Mouse (Mus musculus) ES-Bruce4 (cell line): ENCODE measurements around the gene Cryga. TPM values are rescaled to one million over a fixed set of nuclear protein-coding genes. Genes with fewer than 3 reads are reported as not detected.

Experiments
- H3K27ac ChIP-seq: 2 replicates; pipeline ENCODE4 v1.5.1; 2012; ENCODE audit warnings: low read length, inconsistent platforms; ENCODE audit not compliant: insufficient read depth
- H3K27me3 ChIP-seq: 2 replicates; pipeline ENCODE4 v1.6.1; 2012; ENCODE audit warnings: mild to moderate bottlenecking, low read length, inconsistent platforms; ENCODE audit not compliant: control insufficient read depth, poor library complexity, insufficient read depth, severe bottlenecking
- H3K36me3 ChIP-seq: 2 replicates; pipeline ENCODE4 v1.6.1; 2012; ENCODE audit warnings: inconsistent platforms, mild to moderate bottlenecking, low read length, moderate library complexity; ENCODE audit not compliant: control insufficient read depth, poor library complexity, insufficient read depth, severe bottlenecking
- H3K4me1 ChIP-seq: one replicate; pipeline ENCODE4 v1.8.1; 2011; ENCODE audit warnings: low read length; ENCODE audit not compliant: control insufficient read depth, insufficient read depth
- H3K4me3 ChIP-seq: 2 replicates; pipeline ENCODE4 v1.5.1; 2011; ENCODE audit warnings: low read depth, mild to moderate bottlenecking, low read length
- H3K9ac ChIP-seq: 2 replicates; pipeline ENCODE4 v1.6.1; 2012; ENCODE audit warnings: low read depth, mild to moderate bottlenecking, inconsistent platforms; ENCODE audit not compliant: poor library complexity, severe bottlenecking
- H3K9me3 ChIP-seq: replicated peaks from 2 replicates; pipeline ENCODE4 v1.6.1; 2012; ENCODE audit warnings: mild to moderate bottlenecking, low read length, inconsistent platforms; ENCODE audit not compliant: control insufficient read depth, poor library complexity, insufficient read depth, severe bottlenecking
- CTCF ChIP-seq: IDR thresholded peaks from one replicate; pipeline ENCODE4 v1.8.1; 2011; ENCODE audit warnings: low read depth, low read length
- EP300 ChIP-seq: IDR thresholded peaks from 2 replicates; pipeline ENCODE4 v1.6.1; 2011; ENCODE audit warnings: low read depth, low read length; ENCODE audit not compliant: insufficient read depth
- POLR2A ChIP-seq: IDR thresholded peaks from one replicate; pipeline ENCODE4 v1.8.1; 2011; ENCODE audit warnings: low read length; ENCODE audit not compliant: insufficient read depth
- polyA plus RNA-seq: library from polyadenylated mRNA; stranded (reverse); fragments of >200 nt; gene quantifications from 2 replicates; pipeline ENCODE4 v1.2.4, GENCODE M21; 2011; ENCODE audit warnings: low read depth; ENCODE audit not compliant: missing spikeins, insufficient read depth, insufficient read length

Gene Cryga
- polyA plus RNA-seq, 1 experiment = not detected

GRCm38 (mm10) chr1:65118150-65118913, 15.2 kb upstream of the Cryga start:
- H3K36me3 ChIP-seq = no peaks in the 10 kb centered on the region
- no peaks in the 10 kb centered on the region for H3K27me3 ChIP-seq
- no peak overlapping the region for H3K4me3 ChIP-seq
- H3K4me1 ChIP-seq = peaks cover 4% of the 10 kb centered on the region
- TF ChIP-seq EP300 = 0 out of 2 replicates have a peak, but pooled peaks have one; percentile 19
- no peak for TF ChIP-seq CTCF
- no peaks in the 10 kb centered on the region for H3K9me3 ChIP-seq
- no peak overlapping the region for H3K9ac ChIP-seq
- H3K27ac ChIP-seq = peak overlapping the region; percentile 51

GRCm38 (mm10) chr1:65113536-65114172, 10.5 kb upstream of the Cryga start:
- Histone ChIP-seq H3K9me3 (no peaks in the 10 kb centered on the region), H3K4me3 (no peak overlapping the region), H3K4me1 (peaks cover 4% of the 10 kb centered on the region), H3K9ac (no peak overlapping the region), H3K36me3 (no peaks in the 10 kb centered on the region), H3K27me3 (no peaks in the 10 kb centered on the region), H3K27ac (no peak overlapping the region)
- no peak for TF ChIP-seq EP300
- no peak for TF ChIP-seq POLR2A
- no peak for TF ChIP-seq CTCF

DNA sequence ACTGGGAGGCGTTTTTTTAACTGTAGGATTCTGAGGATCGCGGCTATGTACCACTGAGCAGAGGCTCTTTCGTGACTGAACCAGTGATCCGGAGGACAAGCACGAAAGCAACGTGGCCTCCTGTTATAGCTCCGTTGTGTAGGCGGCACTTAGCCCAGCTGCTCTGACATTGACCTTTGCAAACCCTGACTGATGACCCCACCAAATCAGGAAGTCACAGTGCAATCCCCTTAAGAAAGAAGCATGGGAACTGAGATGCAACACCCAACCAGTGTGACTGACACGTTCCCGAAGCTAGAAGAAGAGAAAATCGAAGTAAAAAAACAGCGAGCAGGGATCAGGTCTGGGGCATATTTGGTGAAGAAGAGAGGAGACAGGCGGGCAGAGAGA, 9.6 kb upstream of the Cryga start:
- H3K4me1 ChIP-seq = peaks cover 3% of the 10 kb centered on the region
- no peaks in the 10 kb centered on the region for H3K9me3 ChIP-seq
- TF ChIP-seq CTCF (no peak), EP300 (no peak), POLR2A (no peak)
- H3K4me3 ChIP-seq = peak overlapping the region; percentile 23
- H3K36me3 ChIP-seq = no peaks in the 10 kb centered on the region
- H3K27me3 ChIP-seq = no peaks in the 10 kb centered on the region
- 0 out of 2 replicates have a peak overlapping the region, but pooled peaks have one; percentile 29 for H3K27ac ChIP-seq
- peak overlapping the region; percentile 49 for H3K9ac ChIP-seq

GRCm38 (mm10) chr1:65112031-65112806, 9.0 kb upstream of the Cryga start:
- H3K4me3 ChIP-seq = no peak overlapping the region; the same call in 1 of the 2 replicates
- no peak overlapping the region for H3K27ac ChIP-seq
- H3K27me3 ChIP-seq = no peaks in the 10 kb centered on the region
- no peak for TF ChIP-seq POLR2A
- no peak for TF ChIP-seq EP300
- peak; percentile 75 for TF ChIP-seq CTCF
- H3K9me3 ChIP-seq = no peaks in the 10 kb centered on the region
- H3K9ac ChIP-seq = peak overlapping the region; percentile 49
- peaks cover 3% of the 10 kb centered on the region for H3K4me1 ChIP-seq
- no peaks in the 10 kb centered on the region for H3K36me3 ChIP-seq

DNA sequence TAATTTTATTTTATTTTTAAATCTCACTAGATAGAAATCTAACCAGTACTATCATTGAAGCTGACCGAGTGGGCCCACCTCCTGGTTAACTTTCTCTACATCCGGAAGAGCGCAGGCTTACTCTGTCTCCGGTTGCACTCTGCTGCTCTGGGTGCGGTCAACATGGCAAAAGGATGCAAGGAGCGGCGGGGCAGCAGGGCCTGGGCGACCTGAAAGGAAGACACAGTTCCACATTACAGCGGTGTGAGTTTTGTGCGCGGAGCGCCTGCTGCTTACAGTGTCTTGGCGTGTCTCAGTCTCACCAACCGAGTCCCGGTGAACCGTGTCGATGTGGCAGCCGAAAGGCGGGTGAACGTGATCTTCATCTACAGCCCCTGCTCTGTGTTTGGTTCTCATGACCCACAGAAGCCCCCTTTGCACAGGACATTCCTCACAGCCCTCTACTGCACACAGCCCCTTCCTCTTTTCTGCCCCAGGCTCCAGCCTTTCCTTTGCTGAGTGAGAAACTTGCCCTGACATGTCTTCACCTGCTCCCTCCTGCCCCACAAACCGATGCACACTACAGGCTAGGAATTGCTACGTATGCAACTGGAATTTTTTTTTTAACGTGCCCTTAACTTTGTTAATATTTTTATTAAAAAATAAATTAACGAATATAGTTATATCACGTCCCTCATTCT, 6.7 kb upstream of the Cryga start:
- Histone ChIP-seq H3K9ac (peak overlapping the region; percentile 54), H3K27ac (peak overlapping the region; percentile 66), H3K4me1 (peaks cover 3% of the 10 kb centered on the region), H3K36me3 (no peaks in the 10 kb centered on the region), H3K27me3 (no peaks in the 10 kb centered on the region), H3K4me3 (peak overlapping the region; percentile 68), H3K9me3 (no peaks in the 10 kb centered on the region)
- no peak for TF ChIP-seq CTCF
- TF ChIP-seq POLR2A = peak; percentile 28
- peak; percentile 59 for TF ChIP-seq EP300
